ENCODE assay signal across 31 mouse cellular contexts in genomic region chr10:23922468-23922867, GRCm38 (mm10). TPM values are rescaled to one million over a fixed set of nuclear protein-coding genes. Genes with fewer than 3 reads are reported as not detected.
DNase-seq lines count a peak whose midpoint lies in the region; ATAC-seq and TF ChIP-seq lines count a peak whose summit lies in the region.
"Had no signal": no experiment of that assay in that cellular context is flagged by ENCODE, and none has a peak within 500 bp of the region (broad histone marks: within the 10 kb centered on the region; RNA-seq: fewer than 3 reads in every experiment).

No protein-coding gene starts in this region.

- DNase-seq in kidney, adult 2 months = peak; percentile 29
- no peak for DNase-seq in kidney, adult 11 months
- DNase-seq in skeletal muscle tissue, adult 2 months (ENCODE audit: low read depth, low spot score) = peak; percentile 6
- no peak for DNase-seq in heart, adult 18-20 months
- DNase-seq in hindbrain, embryonic 14.5 days (ENCODE audit: low spot score) = no peak
- DNase-seq: adrenal gland, postnatal 10 days; adrenal gland, postnatal 36 days; cerebellum, adult 18-20 months; cerebellum, adult 9-10 months; cerebellum, postnatal 14 days; gastrocnemius, postnatal 25 days; heart, adult 2 months; heart, postnatal 14 days; heart, postnatal 4 days had no signal

- H3K9ac ChIP-seq in liver, embryonic 12.5 days = no peak overlapping the region
- H3K9ac ChIP-seq in liver, embryonic 15.5 days = no peak overlapping the region
- no peak overlapping the region for H3K9ac ChIP-seq in hindbrain, embryonic 14.5 days
- H3K9ac ChIP-seq: forebrain, embryonic 12.5 days; forebrain, embryonic 15.5 days; heart, embryonic 13.5 days; hindbrain, embryonic 15.5 days had no signal

- no peaks in the 10 kb centered on the region for H3K36me3 ChIP-seq in kidney, adult 2 months (ENCODE audit: control insufficient read depth, insufficient read depth, low read length)
- H3K36me3 ChIP-seq in liver, embryonic 12.5 days = no peaks in the 10 kb centered on the region
- H3K36me3 ChIP-seq in liver, embryonic 15.5 days (replicated peaks) = no peaks in the 10 kb centered on the region
- H3K36me3 ChIP-seq in hindbrain, embryonic 14.5 days (replicated peaks; ENCODE audit: control insufficient read depth, insufficient read depth) = no peaks in the 10 kb centered on the region
- H3K36me3 ChIP-seq: forebrain, embryonic 12.5 days; forebrain, embryonic 15.5 days; heart, embryonic 10.5 days; heart, embryonic 13.5 days; hindbrain, embryonic 15.5 days had no signal

- 0 out of 2 replicates have a peak, but pooled peaks have one; percentile 47 for ATAC-seq in liver, embryonic 12.5 days
- ATAC-seq in liver, embryonic 15.5 days (ENCODE audit: insufficient read depth) = peak; percentile 65
- no peak for ATAC-seq in erythroblast, adult 5-6 weeks (replicated peaks; ENCODE audit: low FRiP score, poor library complexity, severe bottlenecking)
- ATAC-seq in hindbrain, embryonic 14.5 days (ENCODE audit: low FRiP score) = no peak
- ATAC-seq: activated CD4-positive, CD25-positive, alpha-beta regulatory T cell, adult 4 months; forebrain, embryonic 15.5 days had no signal

- H3K4me3 ChIP-seq in kidney, adult 2 months (ENCODE audit: insufficient read depth, low read depth, low read length) = no peak overlapping the region
- H3K4me3 ChIP-seq in liver, embryonic 12.5 days = no peak overlapping the region
- no peak overlapping the region for H3K4me3 ChIP-seq in liver, embryonic 15.5 days (replicated peaks)
- no peak overlapping the region for H3K4me3 ChIP-seq in hindbrain, embryonic 14.5 days (replicated peaks; ENCODE audit: low read length)
- H3K4me3 ChIP-seq: forebrain, embryonic 12.5 days; forebrain, embryonic 15.5 days; heart, adult 2 months; heart, embryonic 10.5 days; heart, embryonic 13.5 days; hindbrain, embryonic 15.5 days had no signal

- no peak for TF ChIP-seq CTCF in kidney, adult 2 months (conservative IDR thresholded peaks at IDR 0.05; ENCODE audit: insufficient read depth, insufficient read length, low read depth, low read length)

- no peak overlapping the region for H3K27ac ChIP-seq in kidney, adult 2 months (ENCODE audit: insufficient read depth, low read depth, low read length)
- no peak overlapping the region for H3K27ac ChIP-seq in liver, embryonic 12.5 days
- H3K27ac ChIP-seq in liver, embryonic 15.5 days (replicated peaks) = no peak overlapping the region
- no peak overlapping the region for H3K27ac ChIP-seq in hindbrain, embryonic 14.5 days
- H3K27ac ChIP-seq: forebrain, embryonic 12.5 days; forebrain, embryonic 15.5 days; heart, adult 2 months; heart, embryonic 10.5 days; heart, embryonic 13.5 days; hindbrain, embryonic 15.5 days had no signal

- no peaks in the 10 kb centered on the region for H3K9me3 ChIP-seq in liver, embryonic 12.5 days (replicated peaks)
- H3K9me3 ChIP-seq in liver, embryonic 15.5 days (replicated peaks) = no peaks in the 10 kb centered on the region
- no peaks in the 10 kb centered on the region for H3K9me3 ChIP-seq in hindbrain, embryonic 14.5 days (ENCODE audit: control insufficient read depth, low read length)
- H3K9me3 ChIP-seq: forebrain, embryonic 12.5 days; forebrain, embryonic 15.5 days; heart, embryonic 10.5 days; heart, embryonic 13.5 days; hindbrain, embryonic 15.5 days had no signal

- 69% methylated on average over 3 of the region's 3 CpGs for WGBS in kidney, adult 2 months
- 64% methylated on average over 3 of the region's 3 CpGs for WGBS in liver, embryonic 12.5 days (ENCODE audit: insufficient replicate concordance)
- WGBS in liver, embryonic 15.5 days (ENCODE audit: insufficient replicate concordance) = 51% methylated on average over 3 of the region's 3 CpGs
- WGBS in hindbrain, embryonic 14.5 days = 92% methylated on average over 3 of the region's 3 CpGs

- no peak for TF ChIP-seq POLR2A in kidney, adult 2 months (IDR thresholded peaks at IDR 0.05; ENCODE audit: low read depth, low read length)

- no peaks in the 10 kb centered on the region for H3K4me1 ChIP-seq in kidney, adult 2 months (ENCODE audit: control insufficient read depth, insufficient read depth, low read length)
- H3K4me1 ChIP-seq in liver, embryonic 12.5 days = no peaks in the 10 kb centered on the region
- no peaks in the 10 kb centered on the region for H3K4me1 ChIP-seq in liver, embryonic 15.5 days (replicated peaks)
- H3K4me1 ChIP-seq in hindbrain, embryonic 14.5 days (replicated peaks; ENCODE audit: control insufficient read depth, insufficient read depth, low read length) = no peaks in the 10 kb centered on the region
- H3K4me1 ChIP-seq: forebrain, embryonic 12.5 days; forebrain, embryonic 15.5 days; heart, embryonic 10.5 days; heart, embryonic 13.5 days; hindbrain, embryonic 15.5 days had no signal

- no peaks in the 10 kb centered on the region for H3K27me3 ChIP-seq in kidney, adult 2 months (replicated peaks; ENCODE audit: control insufficient read depth, insufficient read depth, low read length)
- H3K27me3 ChIP-seq in liver, embryonic 12.5 days (replicated peaks) = no peaks in the 10 kb centered on the region
- no peaks in the 10 kb centered on the region for H3K27me3 ChIP-seq in liver, embryonic 15.5 days
- H3K27me3 ChIP-seq in hindbrain, embryonic 14.5 days (ENCODE audit: control insufficient read depth, insufficient read depth, low read length) = no peaks in the 10 kb centered on the region
- H3K27me3 ChIP-seq: forebrain, embryonic 12.5 days; forebrain, embryonic 15.5 days; heart, embryonic 13.5 days; hindbrain, embryonic 15.5 days had no signal

- no peak overlapping the region for H3K4me2 ChIP-seq in liver, embryonic 12.5 days
- H3K4me2 ChIP-seq in liver, embryonic 15.5 days = no peak overlapping the region
- H3K4me2 ChIP-seq in hindbrain, embryonic 14.5 days (replicated peaks) = no peak overlapping the region
- H3K4me2 ChIP-seq: forebrain, embryonic 12.5 days; forebrain, embryonic 15.5 days; heart, embryonic 13.5 days; hindbrain, embryonic 15.5 days had no signal

RNA-seq across cellular contexts. Expression of gene Taar1, which starts 2.3 kb away (rescaled TPM):
- polyA plus RNA-seq in kidney, adult 2 months (2012; rRNA removed) = not detected in 2 replicates
- polyA plus RNA-seq in liver, embryonic 12.5 days (2016; fragmentation: Nextera tagmentation; extraction: Ambion mirVana) = not detected in 2 replicates
- not detected in 2 replicates for polyA plus RNA-seq in liver, embryonic 15.5 days (2015; fragmentation: Nextera tagmentation; extraction: Ambion mirVana)
- total RNA-seq in heart, adult 18-20 months (2021) = not detected
- total RNA-seq in erythroblast, adult 5-6 weeks (2015; ENCODE audit: low replicate concordance) = not detected in 2 replicates
- total RNA-seq in erythroblast, adult 5-6 weeks (2017; ENCODE audit: low replicate concordance) = not detected in 2 replicates
- polyA plus RNA-seq in hindbrain, embryonic 14.5 days (2014; fragmentation: Nextera tagmentation; extraction: Ambion mirVana) = not detected in 2 replicates
- total RNA-seq: adrenal gland, adult 18-20 months; adrenal gland, postnatal 10 days; adrenal gland, postnatal 36 days; ES-E14; gastrocnemius, adult 8-10 months; gastrocnemius, postnatal 25 days; heart, adult 2 months; heart, postnatal 14 days; heart, postnatal 4 days had no signal
- polyA plus RNA-seq: activated CD4-positive, CD25-positive, alpha-beta regulatory T cell, adult 4 months; embryonic facial prominence, embryonic 11.5 days; embryonic facial prominence, embryonic 14.5 days; forebrain, embryonic 12.5 days; forebrain, embryonic 15.5 days; gonadal fat pad, adult 2 months; heart, adult 2 months; heart, embryonic 10.5 days; heart, embryonic 13.5 days; heart, embryonic 16.5 days; hindbrain, embryonic 11.5 days; hindbrain, embryonic 15.5 days had no signal

RNA-seq across cellular contexts. Expression of gene Taar2, which starts 15.9 kb away (rescaled TPM):
- polyA plus RNA-seq in kidney, adult 2 months (2012; rRNA removed) = not detected in 2 replicates
- polyA plus RNA-seq in liver, embryonic 12.5 days (2016; fragmentation: Nextera tagmentation; extraction: Ambion mirVana) = not detected in 2 replicates
- not detected in 2 replicates for polyA plus RNA-seq in liver, embryonic 15.5 days (2015; fragmentation: Nextera tagmentation; extraction: Ambion mirVana)
- not detected for total RNA-seq in heart, adult 18-20 months (2021)
- not detected in 2 replicates for total RNA-seq in erythroblast, adult 5-6 weeks (2015; ENCODE audit: low replicate concordance)
- not detected in 2 replicates for total RNA-seq in erythroblast, adult 5-6 weeks (2017; ENCODE audit: low replicate concordance)
- polyA plus RNA-seq in hindbrain, embryonic 14.5 days (2014; fragmentation: Nextera tagmentation; extraction: Ambion mirVana) = not detected in 2 replicates
- total RNA-seq: adrenal gland, adult 18-20 months; adrenal gland, postnatal 10 days; adrenal gland, postnatal 36 days; ES-E14; gastrocnemius, adult 8-10 months; gastrocnemius, postnatal 25 days; heart, adult 2 months; heart, postnatal 14 days; heart, postnatal 4 days had no signal
- polyA plus RNA-seq: activated CD4-positive, CD25-positive, alpha-beta regulatory T cell, adult 4 months; embryonic facial prominence, embryonic 11.5 days; embryonic facial prominence, embryonic 14.5 days; forebrain, embryonic 12.5 days; forebrain, embryonic 15.5 days; gonadal fat pad, adult 2 months; heart, adult 2 months; heart, embryonic 10.5 days; heart, embryonic 13.5 days; heart, embryonic 16.5 days; hindbrain, embryonic 11.5 days; hindbrain, embryonic 15.5 days had no signal

RNA-seq across cellular contexts. Expression of gene Taar3, which starts 26.9 kb away (rescaled TPM):
- not detected in 2 replicates for polyA plus RNA-seq in kidney, adult 2 months (2012; rRNA removed)
- polyA plus RNA-seq in liver, embryonic 12.5 days (2016; fragmentation: Nextera tagmentation; extraction: Ambion mirVana) = not detected in 2 replicates
- not detected in 2 replicates for polyA plus RNA-seq in liver, embryonic 15.5 days (2015; fragmentation: Nextera tagmentation; extraction: Ambion mirVana)
- not detected for total RNA-seq in heart, adult 18-20 months (2021)
- not detected in 2 replicates for total RNA-seq in erythroblast, adult 5-6 weeks (2015; ENCODE audit: low replicate concordance)
- not detected in 2 replicates for total RNA-seq in erythroblast, adult 5-6 weeks (2017; ENCODE audit: low replicate concordance)
- not detected in 2 replicates for polyA plus RNA-seq in hindbrain, embryonic 14.5 days (2014; fragmentation: Nextera tagmentation; extraction: Ambion mirVana)
- total RNA-seq: adrenal gland, adult 18-20 months; adrenal gland, postnatal 10 days; adrenal gland, postnatal 36 days; ES-E14; gastrocnemius, adult 8-10 months; gastrocnemius, postnatal 25 days; heart, adult 2 months; heart, postnatal 14 days; heart, postnatal 4 days had no signal
- polyA plus RNA-seq: activated CD4-positive, CD25-positive, alpha-beta regulatory T cell, adult 4 months; embryonic facial prominence, embryonic 11.5 days; embryonic facial prominence, embryonic 14.5 days; forebrain, embryonic 12.5 days; forebrain, embryonic 15.5 days; gonadal fat pad, adult 2 months; heart, adult 2 months; heart, embryonic 10.5 days; heart, embryonic 13.5 days; heart, embryonic 16.5 days; hindbrain, embryonic 11.5 days; hindbrain, embryonic 15.5 days had no signal

RNA-seq across cellular contexts. Expression of gene Vnn1, which starts 28.0 kb away (rescaled TPM):
- polyA plus RNA-seq in kidney, adult 2 months (2012; rRNA removed) = 69.6 and 78.5 TPM in 2 replicates
- 0.94 and 1.1 TPM in 2 replicates for polyA plus RNA-seq in liver, embryonic 12.5 days (2016; fragmentation: Nextera tagmentation; extraction: Ambion mirVana)
- polyA plus RNA-seq in liver, embryonic 15.5 days (2015; fragmentation: Nextera tagmentation; extraction: Ambion mirVana) = 2.1 and 2.3 TPM in 2 replicates
- under 1 TPM; 0.35 to 0.64 TPM for total RNA-seq in heart, adult 18-20 months (2021)
- not detected in 2 replicates for total RNA-seq in erythroblast, adult 5-6 weeks (2015; ENCODE audit: low replicate concordance)
- total RNA-seq in erythroblast, adult 5-6 weeks (2017; ENCODE audit: low replicate concordance) = not detected in 2 replicates
- 0.33 TPM in 1 of 2 replicates, not detected in the other for polyA plus RNA-seq in hindbrain, embryonic 14.5 days (2014; fragmentation: Nextera tagmentation; extraction: Ambion mirVana)
- polyA plus RNA-seq: activated CD4-positive, CD25-positive, alpha-beta regulatory T cell, adult 4 months had no signal

RNA-seq across cellular contexts. Expression of gene Taar4, which starts 37.8 kb away (rescaled TPM):
- polyA plus RNA-seq in kidney, adult 2 months (2012; rRNA removed) = not detected in 2 replicates
- polyA plus RNA-seq in liver, embryonic 12.5 days (2016; fragmentation: Nextera tagmentation; extraction: Ambion mirVana) = not detected in 2 replicates
- not detected in 2 replicates for polyA plus RNA-seq in liver, embryonic 15.5 days (2015; fragmentation: Nextera tagmentation; extraction: Ambion mirVana)
- not detected for total RNA-seq in heart, adult 18-20 months (2021)
- total RNA-seq in erythroblast, adult 5-6 weeks (2015; ENCODE audit: low replicate concordance) = not detected in 2 replicates
- total RNA-seq in erythroblast, adult 5-6 weeks (2017; ENCODE audit: low replicate concordance) = not detected in 2 replicates
- polyA plus RNA-seq in hindbrain, embryonic 14.5 days (2014; fragmentation: Nextera tagmentation; extraction: Ambion mirVana) = not detected in 2 replicates
- total RNA-seq: adrenal gland, adult 18-20 months; adrenal gland, postnatal 10 days; adrenal gland, postnatal 36 days; ES-E14; gastrocnemius, adult 8-10 months; gastrocnemius, postnatal 25 days; heart, adult 2 months; heart, postnatal 14 days; heart, postnatal 4 days had no signal
- polyA plus RNA-seq: activated CD4-positive, CD25-positive, alpha-beta regulatory T cell, adult 4 months; embryonic facial prominence, embryonic 11.5 days; embryonic facial prominence, embryonic 14.5 days; forebrain, embryonic 12.5 days; forebrain, embryonic 15.5 days; heart, adult 2 months; heart, embryonic 10.5 days; heart, embryonic 13.5 days; heart, embryonic 16.5 days; hindbrain, embryonic 11.5 days; hindbrain, embryonic 15.5 days had no signal

Comparison
In these comparisons a context has a peak if more than half of its experiments do, and no peak if none do; other contexts are left out.
1. DNase-seq: peak in kidney, adult 2 months (single experiment) and skeletal muscle tissue, adult 2 months (single experiment); none in kidney, adult 11 months (single experiment), heart, adult 18-20 months (0 of 2) and hindbrain, embryonic 14.5 days (single experiment).
2. ATAC-seq: peak in liver, embryonic 12.5 days (single experiment) and liver, embryonic 15.5 days (single experiment); none in erythroblast, adult 5-6 weeks (single experiment) and hindbrain, embryonic 14.5 days (single experiment).